Mouse (Mus musculus) lung, embryonic 14.5 days (tissue): ENCODE data around the gene Mdga1. TPM values are rescaled to one million over a fixed set of nuclear protein-coding genes. Genes with fewer than 3 reads are reported as not detected.
A peak's percentile ranks its signal among the peaks of the same experiment; 100 is the strongest.

Experiments used
- ATAC-seq: fragments of 200-750 bp; cut with Nextera tagmentation; 2 replicates; pipeline ENCODE4 v1.8.0; 2017; ENCODE audit warnings: mild to moderate bottlenecking, moderate TSS enrichment, moderate library complexity; ENCODE audit not compliant: insufficient read depth
- DNase-seq: peaks from one replicate; pipeline ENCODE4 v3.0.0-alpha.2; 2015
- H3K27ac ChIP-seq: fragments of 300-500 bp; sonication (generic); 2 replicates; pipeline ENCODE4 v1.5.1; 2014; ENCODE audit warnings: low read depth, mild to moderate bottlenecking, moderate library complexity
- H3K27me3 ChIP-seq: fragments of 300-500 bp; sonication (generic); 2 replicates; pipeline ENCODE4 v1.6.1; 2014; ENCODE audit warnings: low read length, control low read depth; ENCODE audit not compliant: insufficient read depth
- H3K36me3 ChIP-seq: fragments of 300-500 bp; sonication (generic); 2 replicates; pipeline ENCODE4 v1.6.1; 2014; ENCODE audit warnings: control low read depth; ENCODE audit not compliant: insufficient read depth
- H3K4me1 ChIP-seq: fragments of 300-500 bp; sonication (generic); 2 replicates; pipeline ENCODE4 v1.6.1; 2014; ENCODE audit warnings: antibody characterized with exemption, control low read depth; ENCODE audit not compliant: insufficient read depth
- H3K4me2 ChIP-seq: fragments of 300-500 bp; sonication (generic); 2 replicates; pipeline ENCODE4 v1.6.1; 2014; ENCODE audit warnings: mild to moderate bottlenecking
- H3K4me3 ChIP-seq: fragments of 300-500 bp; sonication (generic); 2 replicates; pipeline ENCODE4 v1.5.1; 2014; ENCODE audit warnings: low read depth, low read length
- H3K9ac ChIP-seq: fragments of 300-500 bp; sonication (generic); 2 replicates; pipeline ENCODE4 v1.6.1; 2014
- H3K9me3 ChIP-seq: fragments of 300-500 bp; sonication (generic); 2 replicates; pipeline ENCODE4 v1.6.1; 2016; ENCODE audit warnings: low read depth, low read length, control low read depth
- CTCF ChIP-seq: IDR thresholded peaks from 2 replicates; pipeline ENCODE4 v1.5.1; 2016; ENCODE audit warnings: antibody characterized with exemption, low read depth
- WGBS: fragments of 180-500 bp; shearing (Covaris S2); extraction: QIAGEN DNeasy Blood & Tissue Kit; methylation state at CpG from one replicate; pipeline ENCODE4 v1.1.7; 2014; 5-methylcytosine and 5-hydroxymethylcytosine counted together
- polyA plus RNA-seq: library from polyadenylated mRNA; unstranded; fragments of >200 nt; fragmentation: Nextera tagmentation; extraction: Ambion mirVana; gene quantifications from 2 replicates; pipeline ENCODE4 v1.2.1, GENCODE M21; 2014

The Mdga1 gene
- polyA plus RNA-seq, 1 experiment from 2014 or later = 8.9 TPM

DNA sequence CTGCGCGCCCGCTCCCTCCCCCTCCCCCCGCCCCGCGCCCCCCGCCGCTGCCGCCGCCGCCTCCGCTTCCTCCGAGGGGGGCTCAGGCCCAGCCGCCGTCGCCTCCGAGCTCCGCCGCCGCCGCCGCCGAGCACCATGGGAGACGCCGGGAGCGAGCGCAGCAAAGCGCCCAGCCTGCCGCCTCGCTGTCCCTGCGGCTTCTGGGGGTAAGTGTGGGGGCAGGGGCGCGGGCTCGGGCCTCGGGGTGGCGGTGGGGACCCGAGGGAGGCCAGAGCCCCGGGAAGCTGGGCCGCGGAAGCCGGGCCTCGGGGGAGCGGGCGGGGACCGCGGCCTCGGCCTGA lies 35.2 kb upstream of the Mdga1 start:
- no peak for TF ChIP-seq CTCF
- no peaks in the 10 kb centered on the region for H3K9me3 ChIP-seq
- H3K4me1 ChIP-seq = peaks cover 24% of the 10 kb centered on the region
- peak overlapping the region; percentile 93 for H3K4me3 ChIP-seq
- H3K27me3 ChIP-seq = no peaks in the 10 kb centered on the region
- WGBS = under 1% methylated on average over 34 of the region's 47 CpGs
- H3K36me3 ChIP-seq = no peaks in the 10 kb centered on the region
- H3K27ac ChIP-seq = peak overlapping the region; percentile 100
- peak overlapping the region; percentile 97 for H3K9ac ChIP-seq
- DNase-seq = no peak
- H3K4me2 ChIP-seq = peak overlapping the region; percentile 77
- peak; percentile 25 for ATAC-seq

DNA sequence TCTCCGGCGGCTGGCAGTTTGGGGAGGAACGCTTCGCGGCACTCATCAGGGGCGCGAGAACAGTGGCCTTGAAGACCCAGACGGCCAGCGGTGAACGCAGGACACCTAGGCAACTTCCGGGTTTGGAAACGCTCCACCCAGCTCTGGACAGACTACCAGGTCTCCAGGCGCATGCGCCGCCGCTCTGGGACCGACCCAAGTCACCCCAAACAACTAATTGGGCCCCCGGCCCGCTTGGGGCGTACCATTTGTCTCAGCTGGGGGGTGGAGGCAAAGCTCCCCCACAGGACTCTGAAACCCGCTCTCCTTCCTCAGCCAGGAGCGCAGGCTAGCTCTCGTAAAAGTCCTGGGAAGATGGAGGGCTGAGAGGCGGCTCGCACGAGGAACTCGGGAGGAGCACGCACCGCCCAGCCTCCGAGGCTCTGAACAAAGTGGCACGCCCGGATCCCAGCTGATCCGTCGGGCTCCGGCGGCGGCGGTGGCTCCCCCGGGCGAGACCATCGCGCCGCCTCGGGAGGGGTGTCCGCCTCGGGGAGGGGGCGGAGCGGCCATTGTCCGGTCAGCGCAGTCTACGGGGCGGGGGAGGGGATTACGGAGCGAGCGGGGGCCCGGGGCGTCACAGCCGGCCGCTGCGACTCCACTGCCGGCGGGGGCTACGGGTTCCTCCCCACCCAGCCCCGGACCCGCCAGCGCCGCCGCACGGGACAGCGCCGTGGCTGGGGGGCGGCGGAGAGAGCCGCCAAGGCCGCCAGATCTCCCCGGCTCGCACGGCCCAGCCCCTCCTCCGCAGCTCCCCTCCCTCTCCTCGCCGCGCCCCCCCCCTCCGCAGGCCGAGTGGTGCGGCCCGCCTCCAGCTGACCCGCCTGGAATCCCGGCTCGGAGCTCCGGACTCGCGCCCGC lies 34.6 kb upstream of the Mdga1 start, which contains the start of gene Zfand3:
Gene Zfand3 (plus strand): TSS at position 531 of the 900 bp plus-strand sequence.
- H3K4me3 ChIP-seq = peak within 1 kb of the TSS; percentile 93
- TF ChIP-seq CTCF = no peak
- H3K9me3 ChIP-seq = no peaks in the 10 kb centered on the region
- H3K4me1 ChIP-seq = peaks cover 24% of the 10 kb centered on the region
- ATAC-seq (peak; percentile 94), DNase-seq (peak; percentile 98)
- H3K9ac ChIP-seq = peak within 1 kb of the TSS; percentile 97
- H3K27me3 ChIP-seq = no peaks in the 10 kb centered on the region
- H3K4me2 ChIP-seq = peak within 1 kb of the TSS; percentile 77
- under 1% methylated on average over 84 of the region's 93 CpGs for WGBS
- peak within 1 kb of the TSS; percentile 100 for H3K27ac ChIP-seq
- no peaks in the 10 kb centered on the region for H3K36me3 ChIP-seq

DNA sequence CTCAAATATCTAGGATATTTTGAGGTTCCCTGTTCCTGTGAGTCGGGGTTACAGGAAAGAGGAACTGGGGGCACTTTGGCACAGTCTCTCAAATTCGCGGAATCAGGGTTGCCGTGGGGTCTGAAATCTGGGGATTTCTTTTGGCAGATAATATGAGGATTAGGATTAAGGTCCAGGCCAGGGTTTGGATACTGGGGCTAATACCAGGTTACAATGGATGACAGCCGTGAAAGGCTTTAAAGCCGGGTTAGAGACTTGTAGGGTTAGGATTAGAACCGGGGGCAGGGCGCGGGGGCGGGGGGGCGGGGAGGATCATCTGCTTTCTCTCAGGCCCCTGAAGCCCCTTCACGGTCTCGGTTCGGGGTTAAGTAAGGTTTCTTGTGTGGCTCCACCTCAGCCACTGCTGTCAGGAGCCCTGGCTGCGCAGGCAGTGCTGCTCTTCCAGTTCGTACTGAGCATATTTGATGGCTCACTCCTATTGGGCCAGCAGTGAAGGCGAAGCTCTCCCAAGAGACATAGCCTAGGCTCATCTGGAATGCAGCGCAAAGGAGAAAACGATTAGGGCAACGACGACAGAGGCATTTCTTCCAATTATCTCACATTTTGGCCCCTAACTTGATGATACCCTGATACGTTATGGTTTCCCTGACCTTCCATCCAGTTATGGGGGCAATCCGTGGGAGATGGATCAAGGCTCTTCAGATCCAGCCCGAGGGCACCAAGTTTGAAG lies 28.8 kb upstream of the Mdga1 start:
- Histone ChIP-seq H3K9ac (no peak overlapping the region), H3K4me2 (no peak overlapping the region), H3K27ac (no peak overlapping the region), H3K9me3 (no peaks in the 10 kb centered on the region), H3K36me3 (no peaks in the 10 kb centered on the region), H3K4me3 (no peak overlapping the region), H3K27me3 (no peaks in the 10 kb centered on the region), H3K4me1 (no peaks in the 10 kb centered on the region)
- no peak for TF ChIP-seq CTCF
- WGBS = 80% methylated on average over 24 of the region's 24 CpGs
- DNase-seq (no peak), ATAC-seq (no peak)

DNA sequence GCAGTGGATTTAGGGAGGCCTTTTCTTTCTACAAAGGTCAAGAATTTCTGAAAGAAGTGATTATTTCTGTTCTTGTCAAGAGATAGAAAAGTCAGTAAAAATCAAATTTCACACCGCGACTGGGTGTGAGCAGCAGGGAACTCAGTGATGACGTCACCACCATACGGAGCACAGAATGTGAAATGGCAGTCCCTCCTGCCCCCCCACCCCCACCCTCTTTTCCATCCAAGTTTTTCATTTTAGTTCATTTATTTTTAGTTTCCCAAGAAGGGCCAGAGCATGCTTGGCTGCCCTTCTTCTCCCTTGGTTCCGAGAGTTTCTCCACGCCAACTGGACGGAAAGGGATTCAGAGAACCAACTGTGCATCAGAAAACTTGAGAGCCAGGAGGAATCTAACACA lies 27.8 kb upstream of the Mdga1 start:
- WGBS = 74% methylated on average over 7 of the region's 7 CpGs
- Histone ChIP-seq H3K9me3 (no peaks in the 10 kb centered on the region), H3K4me1 (no peaks in the 10 kb centered on the region), H3K27me3 (no peaks in the 10 kb centered on the region), H3K9ac (no peak overlapping the region), H3K36me3 (no peaks in the 10 kb centered on the region), H3K4me3 (no peak overlapping the region), H3K4me2 (no peak overlapping the region), H3K27ac (no peak overlapping the region)
- DNase-seq = no peak
- no peak for ATAC-seq
- TF ChIP-seq CTCF = no peak

DNA sequence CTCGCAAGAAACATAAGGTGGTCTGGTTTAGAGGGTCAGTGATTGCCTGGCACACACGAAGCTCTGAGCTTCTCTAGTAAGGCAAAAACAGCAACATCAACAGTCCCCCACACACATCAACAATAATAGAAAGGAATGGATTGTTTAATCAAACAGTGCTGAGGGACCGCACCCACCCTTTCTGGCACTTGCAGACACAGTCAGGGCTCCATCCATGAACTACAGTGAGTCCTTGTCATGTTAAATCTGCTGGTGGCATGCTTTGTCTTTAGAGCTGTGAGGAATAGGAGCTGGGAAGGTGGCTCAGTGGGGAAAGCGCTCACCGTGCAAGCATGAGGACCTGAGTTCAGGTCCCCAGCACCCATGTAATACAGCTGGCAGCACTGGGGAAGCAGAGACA lies 26.1 kb upstream of the Mdga1 start:
- WGBS = 85% methylated on average over 5 of the region's 5 CpGs
- Histone ChIP-seq H3K4me1 (no peaks in the 10 kb centered on the region), H3K4me3 (no peak overlapping the region), H3K9ac (no peak overlapping the region), H3K27me3 (no peaks in the 10 kb centered on the region), H3K36me3 (no peaks in the 10 kb centered on the region), H3K4me2 (no peak overlapping the region), H3K27ac (no peak overlapping the region), H3K9me3 (no peaks in the 10 kb centered on the region)
- no peak for TF ChIP-seq CTCF
- ATAC-seq (no peak), DNase-seq (no peak)

DNA sequence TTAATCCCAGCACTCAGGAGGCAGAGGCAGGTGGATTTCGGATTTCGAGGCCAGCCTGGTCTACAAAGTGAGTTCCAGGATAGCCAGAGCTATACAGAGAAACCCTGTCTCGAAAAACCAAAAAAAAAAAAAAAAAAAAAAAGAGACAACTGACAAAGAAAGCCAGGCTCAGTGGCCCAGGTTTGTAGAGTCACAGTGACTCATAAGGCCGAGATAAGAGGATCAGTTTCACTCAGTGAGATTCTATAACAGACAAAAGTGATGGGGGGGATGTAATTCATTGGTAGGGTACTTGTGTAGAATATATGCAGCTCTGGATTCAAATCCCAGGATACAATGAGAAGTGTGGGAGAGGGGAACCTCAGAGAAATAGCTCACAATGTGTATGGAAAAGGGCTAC lies 24.6 kb upstream of the Mdga1 start:
- no peak for DNase-seq
- Histone ChIP-seq H3K4me1 (no peaks in the 10 kb centered on the region), H3K36me3 (no peaks in the 10 kb centered on the region), H3K9me3 (no peaks in the 10 kb centered on the region), H3K27ac (no peak overlapping the region), H3K9ac (no peak overlapping the region), H3K4me2 (no peak overlapping the region), H3K4me3 (no peak overlapping the region), H3K27me3 (no peaks in the 10 kb centered on the region)
- no peak for ATAC-seq
- 76% methylated on average over 4 of the region's 4 CpGs for WGBS
- TF ChIP-seq CTCF = no peak

DNA sequence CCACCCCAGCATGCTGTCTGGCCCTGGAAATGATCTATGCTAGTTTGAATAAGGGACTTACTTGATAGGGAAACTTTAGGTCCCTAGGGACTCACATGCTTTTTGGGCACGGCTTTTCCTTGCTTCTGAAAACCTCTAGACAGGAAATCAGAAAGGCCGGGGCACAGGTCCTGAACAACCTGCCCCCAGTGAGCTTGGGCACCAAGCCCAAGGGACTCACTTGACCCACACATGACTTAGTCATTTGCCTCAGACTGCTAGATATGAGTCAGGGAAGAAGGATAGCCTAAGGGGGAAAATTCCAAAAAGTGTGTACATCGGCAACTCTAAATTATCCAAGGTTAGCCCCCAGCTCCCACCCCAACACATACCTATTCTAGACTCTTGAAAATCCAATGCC lies 24.1 kb upstream of the Mdga1 start:
- no peaks in the 10 kb centered on the region for H3K9me3 ChIP-seq
- no peaks in the 10 kb centered on the region for H3K27me3 ChIP-seq
- no peak overlapping the region for H3K9ac ChIP-seq
- no peak for ATAC-seq
- no peak for DNase-seq
- no peak overlapping the region for H3K4me3 ChIP-seq
- H3K27ac ChIP-seq = no peak overlapping the region
- H3K4me1 ChIP-seq = no peaks in the 10 kb centered on the region
- H3K4me2 ChIP-seq = no peak overlapping the region
- WGBS = 76% methylated on average over 3 of the region's 3 CpGs
- no peak for TF ChIP-seq CTCF
- H3K36me3 ChIP-seq = no peaks in the 10 kb centered on the region
